Mouse (Mus musculus): Measurements from ENCODE around the gene Pgghg. TPM values are rescaled to one million over a fixed set of nuclear protein-coding genes. Genes with fewer than 3 reads are reported as not detected.
A peak's percentile ranks its signal among the peaks of the same experiment; 100 is the strongest.
"Not testable (repeated sequence)": the region's sequence is repeated elsewhere in the genome, so short reads cannot be mapped to it uniquely, and the experiment has no call there.

Pgghg gene
- polyA plus RNA-seq, 1 experiment from 2014 or later = 22.6 TPM

DNA sequence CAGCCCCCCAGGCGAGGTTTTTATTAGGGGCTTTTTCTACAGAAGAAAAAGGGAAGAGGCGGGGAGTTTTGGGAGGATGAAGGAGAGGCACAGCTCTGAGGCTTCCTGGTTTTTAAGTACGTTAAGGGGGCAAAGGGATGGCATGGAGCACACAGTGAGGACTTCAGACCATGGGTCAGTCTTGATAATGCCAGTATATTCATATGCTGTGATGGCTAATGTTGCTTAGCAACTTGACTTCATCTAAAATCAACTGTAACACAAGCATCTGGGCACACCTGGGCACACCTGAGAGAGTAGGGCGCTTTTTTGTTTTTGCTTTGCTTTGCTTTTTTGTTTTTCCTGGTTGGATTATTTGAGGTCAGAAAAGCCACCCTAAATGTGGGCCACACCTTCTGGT lies 25.7 kb downstream of the Pgghg start, which contains the start of gene Ifitm1:
Ifitm1 (plus strand) TSS at position 301 of the 400 bp plus-strand sequence.
- Histone ChIP-seq H3K4me1 (ENCODE audit: insufficient read depth) (0 out of 2 replicates have a peak, but pooled peaks cover 6% of the 10 kb centered on the region), H3K27ac (ENCODE audit: low read depth) (peak within 1 kb of the TSS; percentile 59; the same call in 1 of the 2 replicates), H3K36me3 (ENCODE audit: insufficient read depth) (no peaks in the 10 kb centered on the region), H3K4me3 (ENCODE audit: low read depth, low read length) (no peak within 1 kb of the TSS), H3K9ac (no peak within 1 kb of the TSS), H3K4me2 (peak within 1 kb of the TSS; percentile 48), H3K9me3 (ENCODE audit: low read depth, low read length) (no peaks in the 10 kb centered on the region), H3K27me3 (ENCODE audit: insufficient read depth, low read length) (no peaks in the 10 kb centered on the region)
- no peak for DNase-seq
- TF ChIP-seq CTCF (IDR thresholded peaks at IDR 0.05; ENCODE audit: low read depth) = no peak
- 89% methylated on average over 4 of the region's 4 CpGs for WGBS
- ATAC-seq (ENCODE audit: insufficient read depth) = no peak

DNA sequence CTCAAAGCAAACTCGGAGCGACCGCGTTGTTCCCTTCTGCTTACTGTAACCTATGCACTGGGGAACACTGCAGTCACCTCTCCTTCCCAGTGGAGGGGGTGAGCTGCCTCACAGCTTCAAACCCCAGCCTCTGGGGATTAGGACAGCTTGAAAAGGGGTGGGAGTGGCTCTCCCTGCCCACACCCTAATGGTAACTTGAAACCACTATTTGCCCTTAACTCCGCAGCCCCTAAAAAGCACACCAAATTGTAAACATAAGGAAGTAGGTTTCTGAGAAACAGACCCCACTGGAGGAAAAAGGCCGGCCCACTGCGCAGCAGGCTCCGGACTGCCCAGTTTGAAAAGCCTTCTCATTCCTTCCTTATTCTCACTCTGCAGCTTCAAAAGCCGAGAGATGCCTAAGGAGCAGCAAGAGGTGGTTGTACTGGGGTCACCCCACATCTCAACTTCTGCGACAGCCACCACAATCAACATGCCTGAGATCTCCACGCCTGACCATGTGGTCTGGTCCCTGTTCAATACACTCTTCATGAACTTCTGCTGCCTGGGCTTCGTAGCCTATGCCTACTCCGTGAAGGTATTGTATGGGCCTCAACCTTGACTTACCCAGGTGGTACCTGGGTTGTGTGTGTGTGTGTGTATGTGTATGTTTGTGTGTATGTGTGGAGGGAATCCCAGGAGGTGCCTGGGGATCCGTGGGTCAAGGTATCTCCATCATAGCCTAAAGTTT lies 26.8 kb downstream of the Pgghg start:
- Histone ChIP-seq H3K4me2 (peak overlapping the region; percentile 48), H3K36me3 (ENCODE audit: insufficient read depth) (no peaks in the 10 kb centered on the region), H3K9ac (no peak overlapping the region), H3K9me3 (ENCODE audit: low read depth, low read length) (no peaks in the 10 kb centered on the region), H3K4me1 (ENCODE audit: insufficient read depth) (0 out of 2 replicates have a peak, but pooled peaks cover 6% of the 10 kb centered on the region), H3K27me3 (ENCODE audit: insufficient read depth, low read length) (no peaks in the 10 kb centered on the region), H3K27ac (ENCODE audit: low read depth) (peak overlapping the region; percentile 59; the same call in 1 of the 2 replicates), H3K4me3 (ENCODE audit: low read depth, low read length) (no peak overlapping the region)
- peak; percentile 66 for DNase-seq
- peak; percentile 74 for ATAC-seq (ENCODE audit: insufficient read depth)
- TF ChIP-seq CTCF (IDR thresholded peaks at IDR 0.05; ENCODE audit: low read depth) = no peak
- WGBS = 6% methylated on average over 14 of the region's 14 CpGs

DNA sequence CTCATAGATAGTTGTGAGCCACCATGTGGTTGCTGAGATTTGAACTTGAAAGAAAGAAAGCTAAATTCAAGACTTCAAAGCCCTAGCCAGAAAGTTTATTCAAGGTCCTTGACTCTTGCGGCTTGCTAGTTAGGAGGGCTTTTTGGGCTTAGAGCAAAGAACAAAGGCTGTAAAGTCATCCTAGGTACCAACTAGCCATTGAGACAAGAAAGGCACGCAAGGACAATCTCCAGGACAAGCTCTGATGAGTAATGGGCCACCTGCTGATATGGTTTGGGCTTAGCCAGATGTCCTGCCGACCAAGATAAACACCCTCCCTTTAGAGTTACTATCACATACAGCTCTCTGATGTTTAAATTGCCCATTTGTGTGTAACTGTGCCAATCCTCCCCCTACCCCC lies 27.5 kb downstream of the Pgghg start:
- H3K27me3 ChIP-seq (ENCODE audit: insufficient read depth, low read length); ATAC-seq (ENCODE audit: insufficient read depth); H3K4me3 ChIP-seq (ENCODE audit: low read depth, low read length); H3K36me3 ChIP-seq (ENCODE audit: insufficient read depth); H3K9ac ChIP-seq; H3K9me3 ChIP-seq (ENCODE audit: low read depth, low read length); H3K27ac ChIP-seq (ENCODE audit: low read depth); H3K4me1 ChIP-seq (ENCODE audit: insufficient read depth); DNase-seq: not testable (repeated sequence)
- H3K4me2 ChIP-seq = peak overlapping the region; percentile 48; the same call in 1 of the 2 replicates
- 27% methylated on average over 3 of the region's 3 CpGs for WGBS

DNA sequence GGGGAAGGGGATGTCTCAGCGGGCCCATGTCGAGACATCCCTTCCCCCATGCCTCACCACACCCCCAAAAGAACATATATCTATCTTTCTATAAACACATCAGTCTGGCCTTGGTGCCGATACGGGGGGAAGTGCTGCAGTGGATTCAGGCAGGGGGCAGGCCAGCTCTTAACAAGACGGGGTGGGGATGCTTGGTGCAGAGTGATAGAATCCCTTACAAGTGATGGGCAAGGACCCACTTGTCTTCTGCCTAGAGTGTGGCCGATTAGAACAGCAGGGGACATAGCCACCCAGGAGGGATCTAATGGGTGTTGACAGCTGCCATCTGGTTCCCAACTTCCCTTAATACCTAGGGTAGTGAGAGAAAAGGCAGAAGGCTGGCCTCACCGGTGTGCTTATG lies 29.7 kb downstream of the Pgghg start:
- ATAC-seq (ENCODE audit: insufficient read depth) = no peak
- 0 out of 2 replicates have a peak, but pooled peaks cover 10% of the 10 kb centered on the region for H3K4me1 ChIP-seq (ENCODE audit: insufficient read depth)

DNA sequence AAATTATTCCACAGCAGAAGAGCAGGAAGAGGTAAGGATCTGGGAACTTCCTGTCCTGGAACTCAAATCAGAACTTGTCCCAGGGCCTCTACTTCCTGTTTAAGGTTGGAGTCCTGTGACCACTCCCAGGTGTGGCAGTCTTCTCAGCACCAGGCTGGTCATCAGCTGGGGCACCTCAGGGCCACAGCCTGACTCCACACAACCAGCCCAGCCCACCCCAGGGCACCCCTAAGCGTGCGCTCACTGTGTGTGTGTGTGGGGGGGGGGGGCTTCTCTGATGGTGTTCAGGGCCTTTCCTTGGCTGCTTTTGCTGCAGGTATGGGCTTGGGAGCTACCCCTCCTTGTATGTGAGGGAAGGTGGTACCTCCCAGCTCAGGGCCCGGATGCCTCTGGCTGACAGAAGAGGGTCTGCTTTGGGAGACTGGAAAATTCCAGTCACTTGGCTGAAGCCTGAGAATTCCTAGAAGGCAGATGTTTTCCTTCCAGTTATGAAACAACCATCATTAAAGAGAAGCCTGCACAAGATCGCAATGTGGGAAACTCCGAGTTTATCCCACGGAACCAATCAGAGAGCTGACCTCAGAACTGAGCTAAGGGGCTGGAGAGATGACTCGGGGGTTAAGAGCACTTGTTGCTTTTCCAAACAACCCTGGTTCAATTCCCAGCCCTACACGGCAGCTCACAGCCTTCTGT lies 30.4 kb downstream of the Pgghg start:
- TF ChIP-seq CTCF (IDR thresholded peaks at IDR 0.05; ENCODE audit: low read depth) = no peak
- Histone ChIP-seq H3K4me1 (ENCODE audit: insufficient read depth) (0 out of 2 replicates have a peak, but pooled peaks cover 10% of the 10 kb centered on the region), H3K27ac (ENCODE audit: low read depth) (peak overlapping the region; percentile 68; the same call in 1 of the 2 replicates), H3K4me2 (no peak overlapping the region), H3K36me3 (ENCODE audit: insufficient read depth) (no peaks in the 10 kb centered on the region), H3K9ac (no peak overlapping the region), H3K4me3 (ENCODE audit: low read depth, low read length) (no peak overlapping the region), H3K9me3 (ENCODE audit: low read depth, low read length) (no peaks in the 10 kb centered on the region), H3K27me3 (ENCODE audit: insufficient read depth, low read length) (no peaks in the 10 kb centered on the region)
- 37% methylated on average over 8 of the region's 8 CpGs for WGBS
- ATAC-seq (ENCODE audit: insufficient read depth) (peak; percentile 58), DNase-seq (peak; percentile 77)

More for the DNA sequence above, 29.7 kb downstream of the Pgghg start:
- no peak for TF ChIP-seq CTCF (IDR thresholded peaks at IDR 0.05; ENCODE audit: low read depth)
- Histone ChIP-seq H3K27me3 (ENCODE audit: insufficient read depth, low read length) (no peaks in the 10 kb centered on the region), H3K4me3 (ENCODE audit: low read depth, low read length) (no peak overlapping the region), H3K27ac (ENCODE audit: low read depth) (peak overlapping the region; percentile 68; the same call in 1 of the 2 replicates), H3K36me3 (ENCODE audit: insufficient read depth) (no peaks in the 10 kb centered on the region), H3K4me2 (no peak overlapping the region), H3K9ac (no peak overlapping the region), H3K9me3 (ENCODE audit: low read depth, low read length) (no peaks in the 10 kb centered on the region)
- DNase-seq = no peak
- WGBS = 25% methylated on average over 7 of the region's 7 CpGs

DNA sequence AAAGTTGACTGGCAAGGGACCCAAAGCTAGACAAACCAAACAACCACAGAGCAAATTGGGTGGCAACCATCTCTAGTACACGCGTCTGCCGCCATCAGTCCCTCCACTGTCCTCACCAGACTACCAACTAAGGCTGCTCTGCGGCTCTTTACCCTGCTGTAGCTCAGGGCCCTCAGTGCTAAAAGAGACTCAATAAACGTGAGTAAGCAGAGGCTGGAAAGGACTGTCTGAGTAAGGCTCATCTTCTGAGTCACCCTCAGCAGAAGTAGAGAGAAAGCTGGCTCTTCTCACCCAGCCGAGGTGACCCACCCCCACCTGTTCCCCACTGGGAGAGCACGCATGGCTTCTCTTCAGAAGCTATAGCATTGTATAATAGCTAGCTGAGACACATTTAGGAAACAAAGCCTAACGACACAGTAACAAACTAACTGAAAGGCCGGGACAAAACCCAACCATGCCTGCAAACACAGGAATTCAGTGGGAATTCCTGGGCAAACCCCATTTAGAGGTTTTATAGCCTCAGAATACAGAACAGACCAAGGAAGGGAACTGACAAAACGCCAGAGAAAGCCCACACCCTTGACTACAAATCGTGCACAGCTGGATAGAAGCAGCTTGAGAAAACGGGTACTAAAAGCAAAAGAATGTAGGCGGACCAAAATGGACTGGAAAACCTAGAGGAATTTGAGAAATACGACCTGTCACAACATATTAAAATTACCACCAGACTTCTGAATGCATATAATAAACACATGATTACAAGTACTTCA lies 32.4 kb downstream of the Pgghg start:
- DNase-seq (no peak), ATAC-seq (ENCODE audit: insufficient read depth) (no peak)
- H3K4me1 ChIP-seq (ENCODE audit: insufficient read depth) = 0 out of 2 replicates have a peak, but pooled peaks cover 7% of the 10 kb centered on the region
- H3K27me3 ChIP-seq (ENCODE audit: insufficient read depth, low read length) = no peaks in the 10 kb centered on the region
- no peak overlapping the region for H3K9ac ChIP-seq
- no peaks in the 10 kb centered on the region for H3K36me3 ChIP-seq (ENCODE audit: insufficient read depth)
- 45% methylated on average over 14 of the region's 14 CpGs for whole genome bisulfite sequencing
- TF ChIP-seq CTCF (IDR thresholded peaks at IDR 0.05; ENCODE audit: low read depth) = no peak
- H3K4me2 ChIP-seq = no peak overlapping the region
- H3K9me3 ChIP-seq (ENCODE audit: low read depth, low read length) = no peaks in the 10 kb centered on the region
- H3K4me3 ChIP-seq (ENCODE audit: low read depth, low read length) = no peak overlapping the region
- H3K27ac ChIP-seq (ENCODE audit: low read depth) = no peak overlapping the region; the same call in 1 of the 2 replicates

Data from lung, embryonic 14.5 days (tissue).